Mouse (Mus musculus) spleen, adult 2 months (tissue): ENCODE measurements around the gene Gm20388. TPM values are rescaled to one million over a fixed set of nuclear protein-coding genes. Genes with fewer than 3 reads are reported as not detected.

ENCODE experiments used
- DNase-seq, 2 experiments: peaks; one replicate each; pipeline versions ENCODE4 v3.0.0 to v3.0.0-alpha.2; 2012 to 2021; ENCODE audit warnings: low spot score in 2 of 2, low read depth in 1 of 2
- H3K27ac ChIP-seq: fragments of 200-500 bp; 2 replicates; pipeline ENCODE4 v1.5.1; 2012; ENCODE audit warnings: low read length, inconsistent platforms; ENCODE audit not compliant: insufficient read depth
- H3K27me3 ChIP-seq: fragments of 200-500 bp; 2 replicates; pipeline ENCODE4 v1.6.1; 2012; ENCODE audit warnings: mild to moderate bottlenecking, moderate library complexity, low read length, inconsistent platforms; ENCODE audit not compliant: control insufficient read depth, insufficient read depth
- H3K36me3 ChIP-seq: fragments of 200-500 bp; 2 replicates; pipeline ENCODE4 v1.6.1; 2012; ENCODE audit warnings: mild to moderate bottlenecking, low read length, inconsistent platforms; ENCODE audit not compliant: control insufficient read depth, insufficient read depth
- H3K4me1 ChIP-seq: fragments of 200-500 bp; 2 replicates; pipeline ENCODE4 v1.6.1; 2011; ENCODE audit warnings: inconsistent platforms; ENCODE audit not compliant: control insufficient read depth, insufficient read depth, insufficient read length
- H3K4me3 ChIP-seq: fragments of 200-500 bp; 2 replicates; pipeline ENCODE4 v1.5.1; 2011; ENCODE audit warnings: mild to moderate bottlenecking, inconsistent platforms; ENCODE audit not compliant: insufficient read depth, insufficient read length; ENCODE audit errors: extremely low read depth
- CTCF ChIP-seq: fragments of 200-500 bp; IDR thresholded peaks from 2 replicates; pipeline ENCODE4 v1.5.1; 2011; ENCODE audit warnings: mild to moderate bottlenecking, inconsistent platforms; ENCODE audit not compliant: insufficient read depth, insufficient read length, insufficient replicate concordance; ENCODE audit errors: extremely low read depth
- POLR2A ChIP-seq: fragments of 200-500 bp; IDR thresholded peaks from 2 replicates; pipeline ENCODE4 v1.6.1; 2011; ENCODE audit warnings: low read depth, low read length, inconsistent platforms
- WGBS: fragments of 180-500 bp; shearing (Covaris S2); methylation state at CpG from one replicate; pipeline ENCODE4 v1.1.7; 2018; 5-methylcytosine and 5-hydroxymethylcytosine counted together
- polyA plus RNA-seq: library from polyadenylated mRNA; depleted of rRNA; stranded (reverse); fragments of >200 nt; gene quantifications from 2 replicates; pipeline ENCODE4 v1.2.3, GENCODE M21; 2012

The Gm20388 gene
- polyA plus RNA-seq, 1 experiment: 26.1 TPM

DNA sequence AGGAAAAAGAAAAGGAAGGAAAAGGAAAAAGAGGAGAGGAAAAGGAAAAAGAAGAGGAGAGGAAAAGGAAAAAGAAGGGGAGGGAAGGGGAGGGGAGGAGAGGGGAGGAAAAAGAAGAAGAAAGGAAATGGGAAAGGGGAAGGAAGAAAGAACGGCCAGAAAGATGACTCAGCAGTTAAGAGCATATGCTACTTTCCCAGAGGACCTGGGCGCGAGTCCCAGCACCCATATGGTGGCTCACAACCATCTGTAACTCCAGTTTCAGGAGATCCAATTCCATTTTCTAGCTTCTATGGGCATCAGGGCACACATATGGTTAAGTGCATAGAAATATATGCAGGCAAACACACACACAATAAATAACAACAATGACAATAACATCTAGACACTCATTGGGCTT lies 3057.5 kb downstream of the Gm20388 start:
- H3K4me3 ChIP-seq: no peak overlapping the region
- DNase-seq: no peak
- peaks cover 6% of the 10 kb centered on the region for H3K4me1 ChIP-seq
- no peak overlapping the region for H3K27ac ChIP-seq
- no peaks in the 10 kb centered on the region for H3K27me3 ChIP-seq
- WGBS: 80% methylated on average over 3 of the region's 3 CpGs
- TF ChIP-seq POLR2A (no peak), CTCF (no peak)
- peaks cover 1% of the 10 kb centered on the region; the same call in 1 of the 2 replicates for H3K36me3 ChIP-seq

GRCm38 (mm10) chr8:122969964-122970620 lies 3059.5 kb downstream of the Gm20388 start:
- WGBS: 83% methylated on average over 3 of the region's 3 CpGs
- Histone ChIP-seq H3K4me3 (no peak overlapping the region), H3K27ac (no peak overlapping the region)

GRCm38 (mm10) chr8:122976046-122976445 lies 3065.4 kb downstream of the Gm20388 start:
- no peaks in the 10 kb centered on the region for H3K27me3 ChIP-seq
- no peak overlapping the region for H3K27ac ChIP-seq
- H3K4me3 ChIP-seq: no peak overlapping the region
- no peak for DNase-seq
- H3K4me1 ChIP-seq: peaks cover 16% of the 10 kb centered on the region; the same call in 1 of the 2 replicates
- TF ChIP-seq POLR2A (no peak), CTCF (no peak)
- 64% methylated on average over 4 of the region's 4 CpGs for WGBS
- peaks cover 2% of the 10 kb centered on the region; the same call in 1 of the 2 replicates for H3K36me3 ChIP-seq

More at GRCm38 (mm10) chr8:122969964-122970620, 3059.5 kb downstream of the Gm20388 start:
- TF ChIP-seq POLR2A (no peak), CTCF (no peak)
- Histone ChIP-seq H3K4me1 (peaks cover 9% of the 10 kb centered on the region), H3K27me3 (no peaks in the 10 kb centered on the region), H3K36me3 (peaks cover 3% of the 10 kb centered on the region; the same call in 1 of the 2 replicates)
- no peak for DNase-seq

- DNase-seq: no peak
These were observed 3068.8 kb downstream of the Gm20388 start for GRCm38 (mm10) chr8:122979424-122979823.

DNA sequence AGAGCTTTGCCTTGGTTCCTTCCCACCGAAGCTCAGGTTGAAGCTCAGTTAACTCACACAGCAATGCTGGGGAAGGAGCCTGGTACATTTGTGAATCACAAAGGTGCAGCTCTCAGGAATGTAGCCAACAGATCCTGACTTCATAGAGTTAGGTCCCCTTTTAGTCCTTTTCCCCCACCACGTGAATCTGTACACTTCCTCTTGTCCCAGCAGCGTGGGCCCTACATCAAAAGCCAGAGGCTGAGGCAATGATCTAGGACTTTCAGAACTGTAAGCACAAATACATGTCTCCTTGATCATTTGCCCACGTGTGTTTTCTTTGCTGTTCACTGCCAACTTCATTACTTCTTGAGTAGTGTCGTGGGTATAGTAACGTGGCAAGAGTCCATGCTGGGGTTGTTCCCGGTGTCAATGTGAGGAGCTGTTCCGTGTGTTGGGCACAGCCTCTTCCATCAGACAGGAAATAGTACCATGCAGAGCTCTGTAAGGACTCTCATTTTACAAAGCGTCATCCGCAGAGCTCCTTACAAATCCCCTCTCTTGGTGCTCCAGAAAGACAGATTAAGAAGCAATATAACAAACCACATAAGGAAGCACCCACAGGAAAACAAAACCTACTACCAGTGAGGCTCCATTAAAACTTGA lies 3069.3 kb downstream of the Gm20388 start:
- H3K36me3 ChIP-seq: no peaks in the 10 kb centered on the region
- no peaks in the 10 kb centered on the region for H3K27me3 ChIP-seq
- 31% methylated on average over 10 of the region's 10 CpGs for WGBS
- DNase-seq: no peak
- peaks cover 23% of the 10 kb centered on the region; the same call in 1 of the 2 replicates for H3K4me1 ChIP-seq
- no peak overlapping the region for H3K4me3 ChIP-seq
- TF ChIP-seq POLR2A (no peak), CTCF (no peak)
- no peak overlapping the region for H3K27ac ChIP-seq

More at GRCm38 (mm10) chr8:122979424-122979823, 3068.8 kb downstream of the Gm20388 start:
- Histone ChIP-seq H3K27ac (no peak overlapping the region), H3K27me3 (no peaks in the 10 kb centered on the region), H3K4me3 (no peak overlapping the region), H3K36me3 (no peaks in the 10 kb centered on the region), H3K4me1 (peaks cover 20% of the 10 kb centered on the region; the same call in 1 of the 2 replicates)
- 77% methylated on average over 3 of the region's 3 CpGs for WGBS
- TF ChIP-seq CTCF: no peak
- no peak for TF ChIP-seq POLR2A

DNA sequence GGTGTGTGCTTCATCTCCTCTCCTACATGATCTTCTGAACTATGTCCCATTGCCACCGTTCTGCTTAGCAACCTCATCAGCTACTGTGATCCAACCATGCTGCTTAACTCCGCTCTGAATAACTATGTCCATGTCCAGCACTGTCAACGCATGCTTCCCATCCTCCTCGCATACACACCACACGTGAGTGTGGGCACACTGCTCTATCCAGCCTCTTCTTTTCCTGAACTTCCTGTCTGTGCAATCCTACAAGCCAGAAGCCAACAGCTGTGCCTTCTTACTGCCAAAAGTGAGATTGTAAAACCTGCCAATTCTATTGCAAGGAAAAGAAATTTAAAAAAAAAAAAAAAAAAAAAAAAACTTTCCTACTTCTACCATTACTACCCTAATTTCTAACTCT lies 3071.0 kb downstream of the Gm20388 start:
- peaks cover 35% of the 10 kb centered on the region; the same call in 1 of the 2 replicates for H3K4me1 ChIP-seq
- H3K27ac ChIP-seq: no peak overlapping the region
- 86% methylated on average over 5 of the region's 5 CpGs for WGBS

More for the DNA sequence above, 3071.0 kb downstream of the Gm20388 start:
- TF ChIP-seq CTCF (no peak), POLR2A (no peak)
- no peaks in the 10 kb centered on the region for H3K36me3 ChIP-seq
- no peak overlapping the region for H3K4me3 ChIP-seq
- no peak for DNase-seq
- H3K27me3 ChIP-seq: no peaks in the 10 kb centered on the region
